Mouse (Mus musculus): ENCODE results near the gene Hibch.
"Not testable (repeated sequence)": the region's sequence is repeated elsewhere in the genome, so short reads cannot be mapped to it uniquely, and the experiment has no call there.

The Hibch gene

GRCm38 (mm10) chr1:52884208-52884607 is 39.5 kb downstream of the Hibch start:
- no peak for DNase-seq

GRCm38 (mm10) chr1:52909783-52910182 is 65.1 kb downstream of the Hibch start:
- DNase-seq = no peak

- DNase-seq = no peak
Measured at GRCm38 (mm10) chr1:52916655-52917054, 71.9 kb downstream of the Hibch start.

- not testable (repeated sequence) for DNase-seq
Measured at GRCm38 (mm10) chr1:52918897-52919296, 74.2 kb downstream of the Hibch start.

GRCm38 (mm10) chr1:52924482-52924881 is 79.8 kb downstream of the Hibch start:
- DNase-seq = not testable (repeated sequence)

GRCm38 (mm10) chr1:52934494-52934893 is 89.8 kb downstream of the Hibch start:
- DNase-seq = no peak

- DNase-seq = no peak
Measured at GRCm38 (mm10) chr1:52939021-52939420, 94.3 kb downstream of the Hibch start.

GRCm38 (mm10) chr1:52947895-52948294 is 103.2 kb downstream of the Hibch start:
- DNase-seq = no peak

GRCm38 (mm10) chr1:52951146-52951868 is 106.6 kb downstream of the Hibch start:
- DNase-seq = no peak

- peak; percentile 2 for DNase-seq
Measured at GRCm38 (mm10) chr1:52952143-52952542, 107.4 kb downstream of the Hibch start.

GRCm38 (mm10) chr1:52952551-52953397 is 108.0 kb downstream of the Hibch start:
- peak; percentile 28 for DNase-seq

- DNase-seq = no peak
Measured at GRCm38 (mm10) chr1:52953548-52953947, 108.8 kb downstream of the Hibch start.

- no peak for DNase-seq
Measured at GRCm38 (mm10) chr1:52954456-52954855, 109.7 kb downstream of the Hibch start.

GRCm38 (mm10) chr1:52955102-52955501 is 110.4 kb downstream of the Hibch start:
- DNase-seq = peak; percentile 42

GRCm38 (mm10) chr1:52956746-52957145 is 112.0 kb downstream of the Hibch start:
- DNase-seq = no peak

GRCm38 (mm10) chr1:52960191-52960590 is 115.5 kb downstream of the Hibch start:
- DNase-seq = no peak

GRCm38 (mm10) chr1:52963097-52963496 is 118.4 kb downstream of the Hibch start:
- DNase-seq = no peak

GRCm38 (mm10) chr1:52964581-52964980 is 119.9 kb downstream of the Hibch start:
- no peak for DNase-seq
